Mouse (Mus musculus): ENCODE data around the gene Rps2.

- no peak for TF ChIP-seq MYOG (IDR thresholded peaks at IDR 0.05; ENCODE audit: control insufficient read depth, extremely low read depth, insufficient read length)
- TF ChIP-seq CTCF (IDR thresholded peaks at IDR 0.05; ENCODE audit: control insufficient read depth, insufficient read depth, insufficient read length): no peak
- TF ChIP-seq MAX (IDR thresholded peaks at IDR 0.05): no peak
- TF ChIP-seq CEBPB (IDR thresholded peaks at IDR 0.05; ENCODE audit: low read depth): no peak
- TF ChIP-seq MYOD1 (IDR thresholded peaks at IDR 0.05; ENCODE audit: control insufficient read depth, insufficient read length, low read depth): no peak
These were observed 4.5 kb downstream of the Rps2 start for GRCm38 (mm10) chr17:24722220-24722924.

Data from C2C12 (cell line).